8 mouse cellular contexts compared by ENCODE assay signal in the genomic region with DNA sequence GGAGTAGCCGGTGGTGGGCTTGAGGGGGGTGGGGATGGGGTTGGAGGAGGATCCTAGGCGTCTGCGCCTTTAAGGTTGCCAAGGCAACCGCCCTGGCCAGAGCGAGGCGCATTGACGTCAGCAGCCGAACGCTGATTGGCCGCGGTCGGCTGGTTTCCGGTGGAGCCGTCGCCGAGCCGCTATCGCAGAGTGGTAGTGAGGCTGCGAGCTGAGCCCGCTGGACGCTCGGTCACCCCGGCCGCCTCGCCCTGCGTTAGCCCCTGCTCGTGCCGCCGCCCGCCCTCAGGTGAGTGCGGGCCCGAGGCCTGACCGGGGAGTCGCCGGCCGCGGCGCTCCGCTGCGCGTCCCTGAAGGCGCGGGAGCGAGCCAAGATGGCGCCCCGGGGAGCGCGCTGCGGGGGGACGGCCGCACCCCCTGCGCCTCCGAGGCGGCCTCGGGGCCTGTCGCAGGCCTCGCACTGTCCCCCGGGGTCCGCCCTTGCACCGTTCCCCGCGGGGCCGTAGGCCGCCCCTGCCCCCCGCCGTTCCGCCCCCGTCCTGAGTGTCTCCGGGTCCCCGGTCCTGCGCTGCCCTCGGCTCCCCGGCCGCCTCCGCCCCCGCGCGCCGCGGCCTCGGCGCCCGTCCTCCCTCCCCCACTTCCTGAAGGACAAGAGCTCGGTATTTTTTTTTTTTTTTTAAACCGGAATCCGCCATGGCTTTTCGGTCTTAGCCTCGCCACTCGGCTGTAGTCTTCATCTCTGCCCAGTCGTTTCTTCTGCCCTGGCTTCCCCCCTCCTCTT. TPM values are rescaled to one million over a fixed set of nuclear protein-coding genes. Genes with fewer than 3 reads are reported as not detected.
DNase-seq lines count a peak whose midpoint lies in the region; ATAC-seq and TF ChIP-seq lines count a peak whose summit lies in the region.

No protein-coding gene starts in this region.

- peak; percentile 92 for TF ChIP-seq POLR2A in cortical plate, adult 2 months (IDR thresholded peaks at IDR 0.05; ENCODE audit: extremely low read depth, insufficient read depth, low read length)

- peaks cover 11% of the 10 kb centered on the region for H3K4me1 ChIP-seq in cortical plate, adult 2 months (ENCODE audit: control insufficient read depth, insufficient read depth, low read length)

- intact Hi-C loops in left cerebral cortex, postnatal 10 days (cut with DNase I), result loop anchor here (10.0 kb wide), 1 partner anchor 624 kb away; no protein-coding TSS in a partner anchor

- peak; percentile 91 for DNase-seq in gastrocnemius, postnatal 10 days
- DNase-seq in left cerebral cortex, postnatal 10 days (ENCODE audit: extremely low spot score in 1 of 2, low spot score in 2 of 2), result peak; percentile 94 to 97
- DNase-seq in right cerebral cortex, postnatal 25 days, result peak; percentile 94
- DNase-seq in urinary bladder, postnatal 4 days (ENCODE audit: low spot score in 2 of 2), result peak; percentile 88 to 89

- TF ChIP-seq CTCF in cortical plate, adult 2 months (IDR thresholded peaks at IDR 0.05; ENCODE audit: extremely low read depth, insufficient read depth, low read length), result no peak

- peak overlapping the region; percentile 42 for H3K4me3 ChIP-seq in cortical plate, adult 2 months (ENCODE audit: insufficient read depth, low read length)

- peak; percentile 85 for ATAC-seq in activated CD4-positive, CD25-positive, alpha-beta regulatory T cell, adult 4 months
- peak; percentile 85 for ATAC-seq in inflammation-experienced regulatory T-cells, adult 6 months
- peak; percentile 80 for ATAC-seq in megakaryocyte-erythroid progenitor cell, adult 5-6 weeks (replicated peaks; ENCODE audit: low FRiP score, low TSS enrichment, poor library complexity, severe bottlenecking)

- H3K27ac ChIP-seq in cortical plate, adult 2 months (ENCODE audit: insufficient read depth, low read length), result peak overlapping the region; percentile 99

RNA-seq across cellular contexts. Expression of gene Prkar1a, which starts 1.8 kb away (rescaled TPM):
- polyA plus RNA-seq in activated CD4-positive, CD25-positive, alpha-beta regulatory T cell, adult 4 months (2017; shearing (Covaris generic)), result 100 to 1,000 TPM; 491 to 502 TPM
- 415 and 426 TPM in 2 replicates for polyA plus RNA-seq in cortical plate, adult 2 months (2012; rRNA removed)
- 100 to 1,000 TPM; 246 to 270 TPM for total RNA-seq in gastrocnemius, postnatal 10 days (2021)
- 100 to 1,000 TPM; 403 to 748 (median 453) TPM for polyA plus RNA-seq in inflammation-experienced regulatory T-cells, adult 6 months (2017; shearing (Covaris generic))
- total RNA-seq in left cerebral cortex, postnatal 10 days (2021), result 100 to 1,000 TPM; 412 to 433 TPM
- total RNA-seq in megakaryocyte-erythroid progenitor cell, adult 5-6 weeks (2014; fragmentation: Nextera tagmentation), result 93.1 and 106 TPM in 2 replicates
- total RNA-seq in megakaryocyte-erythroid progenitor cell, adult 5-6 weeks (2017), result 72.0 and 76.5 TPM in 2 replicates

RNA-seq across cellular contexts. Expression of gene Wipi1, which starts 39.2 kb away (rescaled TPM):
- polyA plus RNA-seq in activated CD4-positive, CD25-positive, alpha-beta regulatory T cell, adult 4 months (2017; shearing (Covaris generic)), result under 1 TPM in 1 of 2 experiments, not detected in 1; 0.29 TPM
- polyA plus RNA-seq in cortical plate, adult 2 months (2012; rRNA removed), result 19.6 and 20.2 TPM in 2 replicates
- 10 to 100 TPM; 64.0 to 72.0 TPM for total RNA-seq in gastrocnemius, postnatal 10 days (2021)
- under 1 TPM; 0.16 to 0.34 (median 0.16) TPM for polyA plus RNA-seq in inflammation-experienced regulatory T-cells, adult 6 months (2017; shearing (Covaris generic))
- total RNA-seq in left cerebral cortex, postnatal 10 days (2021), result 10 to 100 TPM; 17.2 to 17.5 TPM
- total RNA-seq in megakaryocyte-erythroid progenitor cell, adult 5-6 weeks (2014; fragmentation: Nextera tagmentation), result 21.2 and 30.6 TPM in 2 replicates
- total RNA-seq in megakaryocyte-erythroid progenitor cell, adult 5-6 weeks (2017), result 5.9 and 9.0 TPM in 2 replicates

Comparison
In these comparisons a context has a peak if more than half of its experiments do, and no peak if none do; other contexts are left out.
1. Peak in every context shown above with its lines: DNase-seq, ATAC-seq, H3K4me3 ChIP-seq and H3K27ac ChIP-seq.